Mouse (Mus musculus): ENCODE measurements around the gene Gm49325. TPM values are rescaled to one million over a fixed set of nuclear protein-coding genes. Genes with fewer than 3 reads are reported as not detected.

Gm49325 gene
- polyA plus RNA-seq, 1 experiment from 2014 or later, result not detected

- Histone ChIP-seq H3K27ac (replicated peaks in 1 of 2; ENCODE audit: control insufficient read depth in 1 of 2, insufficient read depth in 1 of 2, low read depth in 2 of 2, low read length in 2 of 2) (peak overlapping the region; percentile 82 to 97), H3K9me3 (ENCODE audit: control insufficient read depth, low read length) (peaks cover 3% of the 10 kb centered on the region; the same call in 1 of the 2 replicates), H3K36me3 (ENCODE audit: control insufficient read depth, insufficient read depth, low read length) (peaks cover 34% of the 10 kb centered on the region), H3K4me2 (ENCODE audit: low read length) (peak overlapping the region; percentile 97), H3K4me1 (ENCODE audit: control insufficient read depth in 2 of 2, insufficient read depth in 2 of 2, low read length in 2 of 2) (peaks cover 15 to 19% of the 10 kb centered on the region in 2 experiments), H3K9ac (ENCODE audit: low read length) (peak overlapping the region; percentile 86), H3K27me3 (ENCODE audit: control insufficient read depth, insufficient read depth, low read length) (no peaks in the 10 kb centered on the region), H3K4me3 (ENCODE audit: control insufficient read depth in 1 of 2, insufficient read depth in 1 of 2, low read depth in 1 of 2, low read length in 2 of 2) (peak overlapping the region; percentile 81 to 96)
- WGBS, result 31% methylated on average over 7 of the region's 7 CpGs
- 0 out of 2 replicates have a peak, but pooled peaks have one; percentile 0 for ATAC-seq (ENCODE audit: insufficient number of reproducible peaks, insufficient read depth, low FRiP score, low read depth)
These were observed 858 bp downstream of the Gm49325 start for GRCm38 (mm10) chr10:77606855-77607254.

DNA sequence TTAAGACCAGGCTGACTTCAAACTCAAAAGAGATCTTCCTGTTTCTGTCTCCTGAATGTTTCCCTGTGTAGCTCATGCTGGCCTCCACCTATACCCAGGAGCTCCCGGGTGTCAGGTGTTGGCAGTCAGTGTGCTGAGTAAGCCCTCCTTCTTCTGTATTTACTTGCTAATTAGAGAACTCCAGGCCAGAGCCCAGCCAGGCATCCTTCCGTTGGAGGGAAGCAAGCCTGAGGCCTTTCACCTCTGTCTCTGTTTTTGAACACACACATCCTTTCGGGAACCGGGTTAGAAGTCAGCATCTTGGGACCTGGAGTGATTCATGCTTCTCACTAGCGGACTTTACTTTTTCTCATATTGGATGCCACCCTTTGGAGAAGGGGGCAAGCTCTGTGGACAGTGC lies 1.4 kb downstream of the Gm49325 start:
- no peak for ATAC-seq (ENCODE audit: insufficient number of reproducible peaks, insufficient read depth, low FRiP score, low read depth)
- H3K27ac ChIP-seq (replicated peaks in 1 of 2; ENCODE audit: control insufficient read depth in 1 of 2, insufficient read depth in 1 of 2, low read depth in 2 of 2, low read length in 2 of 2), result 0 out of 4 replicates have a peak overlapping the region, but pooled peaks of 1 of the 2 experiments have one; percentile 97
- no peaks in the 10 kb centered on the region for H3K27me3 ChIP-seq (ENCODE audit: control insufficient read depth, insufficient read depth, low read length)
- peaks cover 15 to 19% of the 10 kb centered on the region in 2 experiments for H3K4me1 ChIP-seq (ENCODE audit: control insufficient read depth in 2 of 2, insufficient read depth in 2 of 2, low read length in 2 of 2)
- peak overlapping the region; percentile 86 for H3K9ac ChIP-seq (ENCODE audit: low read length)
- peak overlapping the region in 1 of 2 experiments; percentile 81; a peak in 1 of 4 replicates for H3K4me3 ChIP-seq (ENCODE audit: control insufficient read depth in 1 of 2, insufficient read depth in 1 of 2, low read depth in 1 of 2, low read length in 2 of 2)
- 0 out of 2 replicates have a peak, but pooled peaks cover 3% of the 10 kb centered on the region for H3K9me3 ChIP-seq (ENCODE audit: control insufficient read depth, low read length)
- 72% methylated on average over 5 of the region's 5 CpGs for WGBS
- H3K4me2 ChIP-seq (ENCODE audit: low read length), result peak overlapping the region; percentile 97
- H3K36me3 ChIP-seq (ENCODE audit: control insufficient read depth, insufficient read depth, low read length), result peaks cover 39% of the 10 kb centered on the region

DNA sequence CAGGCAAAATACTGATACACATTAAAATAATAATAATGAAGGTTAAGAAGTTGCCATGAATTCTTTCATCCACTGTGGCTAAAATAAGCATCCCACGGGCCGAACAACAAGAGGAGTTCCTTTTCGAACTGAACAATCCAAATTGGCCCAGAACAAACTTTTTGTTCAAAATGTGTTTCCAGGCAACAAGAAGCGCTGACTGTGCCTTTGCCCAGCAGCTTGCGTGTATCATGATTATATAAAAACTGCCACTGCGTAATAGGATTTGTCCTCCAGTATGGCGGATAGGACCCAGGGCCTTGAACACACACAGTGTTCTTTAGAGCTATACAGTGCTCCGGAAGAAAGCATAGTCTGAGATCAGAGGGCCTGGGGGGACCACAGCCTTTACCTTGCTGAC lies 2.6 kb downstream of the Gm49325 start:
- Histone ChIP-seq H3K27me3 (ENCODE audit: control insufficient read depth, insufficient read depth, low read length) (no peaks in the 10 kb centered on the region), H3K4me3 (ENCODE audit: control insufficient read depth in 1 of 2, insufficient read depth in 1 of 2, low read depth in 1 of 2, low read length in 2 of 2) (no peak overlapping the region), H3K27ac (replicated peaks in 1 of 2; ENCODE audit: control insufficient read depth in 1 of 2, insufficient read depth in 1 of 2, low read depth in 2 of 2, low read length in 2 of 2) (no peak overlapping the region), H3K4me1 (ENCODE audit: control insufficient read depth in 2 of 2, insufficient read depth in 2 of 2, low read length in 2 of 2) (peaks cover 15 to 25% of the 10 kb centered on the region in 2 experiments), H3K4me2 (ENCODE audit: low read length) (no peak overlapping the region), H3K36me3 (ENCODE audit: control insufficient read depth, insufficient read depth, low read length) (peaks cover 44% of the 10 kb centered on the region), H3K9me3 (ENCODE audit: control insufficient read depth, low read length) (0 out of 2 replicates have a peak, but pooled peaks cover 3% of the 10 kb centered on the region), H3K9ac (ENCODE audit: low read length) (no peak overlapping the region)
- 95% methylated on average over 8 of the region's 8 CpGs for WGBS
- ATAC-seq (ENCODE audit: insufficient number of reproducible peaks, insufficient read depth, low FRiP score, low read depth), result no peak

- no peaks in the 10 kb centered on the region for H3K9me3 ChIP-seq (ENCODE audit: control insufficient read depth, low read length)
- H3K36me3 ChIP-seq (ENCODE audit: control insufficient read depth, insufficient read depth, low read length), result peaks cover 61% of the 10 kb centered on the region
- H3K27me3 ChIP-seq (ENCODE audit: control insufficient read depth, insufficient read depth, low read length), result no peaks in the 10 kb centered on the region
- ATAC-seq (ENCODE audit: insufficient number of reproducible peaks, insufficient read depth, low FRiP score, low read depth), result no peak
- no peak overlapping the region for H3K4me3 ChIP-seq (ENCODE audit: control insufficient read depth in 1 of 2, insufficient read depth in 1 of 2, low read depth in 1 of 2, low read length in 2 of 2)
- H3K4me2 ChIP-seq (ENCODE audit: low read length), result no peak overlapping the region
- peaks cover 9 to 22% of the 10 kb centered on the region in 2 experiments for H3K4me1 ChIP-seq (ENCODE audit: control insufficient read depth in 2 of 2, insufficient read depth in 2 of 2, low read length in 2 of 2)
- no peak overlapping the region for H3K27ac ChIP-seq (replicated peaks in 1 of 2; ENCODE audit: control insufficient read depth in 1 of 2, insufficient read depth in 1 of 2, low read depth in 2 of 2, low read length in 2 of 2)
- H3K9ac ChIP-seq (ENCODE audit: low read length), result no peak overlapping the region
- WGBS, result 86% methylated on average over 8 of the region's 8 CpGs
These were observed 4.4 kb downstream of the Gm49325 start for GRCm38 (mm10) chr10:77610221-77610961.

GRCm38 (mm10) chr10:77613409-77613808 lies 7.4 kb downstream of the Gm49325 start:
- WGBS, result 65% methylated on average over 3 of the region's 3 CpGs
- no peaks in the 10 kb centered on the region for H3K9me3 ChIP-seq (ENCODE audit: control insufficient read depth, low read length)
- H3K4me1 ChIP-seq (ENCODE audit: control insufficient read depth in 2 of 2, insufficient read depth in 2 of 2, low read length in 2 of 2), result peaks cover 0 to 9% of the 10 kb centered on the region in 2 experiments; a peak in 1 of 4 replicates
- no peak overlapping the region for H3K9ac ChIP-seq (ENCODE audit: low read length)
- no peak overlapping the region for H3K4me3 ChIP-seq (ENCODE audit: control insufficient read depth in 1 of 2, insufficient read depth in 1 of 2, low read depth in 1 of 2, low read length in 2 of 2)
- H3K27me3 ChIP-seq (ENCODE audit: control insufficient read depth, insufficient read depth, low read length), result no peaks in the 10 kb centered on the region
- ATAC-seq (ENCODE audit: insufficient number of reproducible peaks, insufficient read depth, low FRiP score, low read depth), result peak; percentile 51
- peak overlapping the region; percentile 20 to 76 for H3K27ac ChIP-seq (replicated peaks in 1 of 2; ENCODE audit: control insufficient read depth in 1 of 2, insufficient read depth in 1 of 2, low read depth in 2 of 2, low read length in 2 of 2)
- no peak overlapping the region for H3K4me2 ChIP-seq (ENCODE audit: low read length)
- H3K36me3 ChIP-seq (ENCODE audit: control insufficient read depth, insufficient read depth, low read length), result peaks cover 84% of the 10 kb centered on the region

DNA sequence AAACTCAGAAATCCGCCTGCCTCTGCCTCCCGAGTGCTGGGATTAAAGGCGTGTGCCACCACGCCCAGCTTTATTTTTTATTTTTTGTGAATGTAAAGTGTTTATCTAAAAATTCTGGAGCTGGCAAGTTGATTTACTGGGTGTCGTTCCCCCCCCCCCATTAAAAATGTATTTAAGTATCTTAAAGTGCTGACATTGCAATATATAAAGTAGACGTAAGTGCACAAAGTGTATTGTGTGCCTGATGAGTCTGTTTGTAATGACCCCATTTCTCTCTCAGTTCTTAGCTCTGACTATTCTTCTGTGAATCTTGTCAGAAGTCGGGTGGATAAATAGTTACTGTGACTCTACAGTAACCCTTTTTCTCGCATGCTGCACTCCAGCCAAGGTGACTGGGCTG lies 9.7 kb downstream of the Gm49325 start:
- Histone ChIP-seq H3K4me1 (ENCODE audit: control insufficient read depth in 2 of 2, insufficient read depth in 2 of 2, low read length in 2 of 2) (peaks cover 0 to 9% of the 10 kb centered on the region in 2 experiments; a peak in 1 of 4 replicates), H3K9ac (ENCODE audit: low read length) (no peak overlapping the region), H3K9me3 (ENCODE audit: control insufficient read depth, low read length) (no peaks in the 10 kb centered on the region), H3K4me3 (ENCODE audit: control insufficient read depth in 1 of 2, insufficient read depth in 1 of 2, low read depth in 1 of 2, low read length in 2 of 2) (no peak overlapping the region), H3K4me2 (ENCODE audit: low read length) (no peak overlapping the region), H3K27ac (replicated peaks in 1 of 2; ENCODE audit: control insufficient read depth in 1 of 2, insufficient read depth in 1 of 2, low read depth in 2 of 2, low read length in 2 of 2) (no peak overlapping the region), H3K36me3 (ENCODE audit: control insufficient read depth, insufficient read depth, low read length) (peaks cover 71% of the 10 kb centered on the region), H3K27me3 (ENCODE audit: control insufficient read depth, insufficient read depth, low read length) (no peaks in the 10 kb centered on the region)
- no peak for ATAC-seq (ENCODE audit: insufficient number of reproducible peaks, insufficient read depth, low FRiP score, low read depth)
- WGBS, result 90% methylated on average over 8 of the region's 8 CpGs

DNA sequence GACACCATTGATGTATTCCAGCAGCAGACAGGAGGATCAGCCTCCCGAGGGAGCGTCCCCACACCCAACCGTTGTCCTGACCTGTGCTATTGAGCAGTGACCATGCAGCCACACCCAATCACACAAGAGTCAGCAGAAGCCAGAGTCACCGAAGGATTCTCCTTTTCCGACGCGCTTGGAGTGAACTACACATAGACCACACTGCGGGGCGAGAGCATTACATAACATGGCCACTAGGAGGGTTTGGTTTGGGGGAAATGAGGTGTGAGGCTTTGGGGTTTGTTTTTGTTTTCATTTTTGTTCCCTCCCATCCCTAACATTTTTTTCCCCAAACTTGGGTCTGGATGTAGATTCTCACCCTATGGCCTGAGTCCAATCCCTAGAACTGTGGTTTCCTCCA lies 10.2 kb downstream of the Gm49325 start:
- ATAC-seq (ENCODE audit: insufficient number of reproducible peaks, insufficient read depth, low FRiP score, low read depth), result no peak
- H3K4me2 ChIP-seq (ENCODE audit: low read length), result no peak overlapping the region
- no peak overlapping the region for H3K27ac ChIP-seq (replicated peaks in 1 of 2; ENCODE audit: control insufficient read depth in 1 of 2, insufficient read depth in 1 of 2, low read depth in 2 of 2, low read length in 2 of 2)
- no peak overlapping the region for H3K9ac ChIP-seq (ENCODE audit: low read length)
- H3K36me3 ChIP-seq (ENCODE audit: control insufficient read depth, insufficient read depth, low read length), result peaks cover 66% of the 10 kb centered on the region
- no peaks in the 10 kb centered on the region for H3K9me3 ChIP-seq (ENCODE audit: control insufficient read depth, low read length)
- peaks cover 0 to 9% of the 10 kb centered on the region in 2 experiments; a peak in 1 of 4 replicates for H3K4me1 ChIP-seq (ENCODE audit: control insufficient read depth in 2 of 2, insufficient read depth in 2 of 2, low read length in 2 of 2)
- H3K4me3 ChIP-seq (ENCODE audit: control insufficient read depth in 1 of 2, insufficient read depth in 1 of 2, low read depth in 1 of 2, low read length in 2 of 2), result no peak overlapping the region
- no peaks in the 10 kb centered on the region for H3K27me3 ChIP-seq (ENCODE audit: control insufficient read depth, insufficient read depth, low read length)
- 95% methylated on average over 9 of the region's 9 CpGs for WGBS

All from heart, embryonic 14.5 days (tissue).